Mouse (Mus musculus) MEL (cell line): Measurements from ENCODE around the gene Tor1aip2. TPM values are rescaled to one million over a fixed set of nuclear protein-coding genes. Genes with fewer than 3 reads are reported as not detected.

Experiments
- DNase-seq: peaks from one replicate; pipeline ENCODE4 v3.0.0; 2011; ENCODE audit warnings: low read depth, low spot score
- H3K27ac ChIP-seq: 2 replicates; pipeline ENCODE4 v1.5.1; 2012; ENCODE audit warnings: low read depth, mild to moderate bottlenecking, control low read depth, low read length, moderate library complexity; ENCODE audit not compliant: control insufficient read depth
- H3K27me3 ChIP-seq, 2 experiments: fragments of 150-350 bp in 1 of 2; sonication (generic) in 1 of 2; 2 replicates each; pipeline ENCODE4 v1.6.1; 2012; ENCODE audit warnings: low read length in 2 of 2, mild to moderate bottlenecking in 2 of 2, improper control_type of control experiment in 1 of 2, moderate library complexity in 1 of 2; ENCODE audit not compliant: insufficient read depth in 2 of 2, control insufficient read depth in 1 of 2
- H3K36me3 ChIP-seq, 2 experiments: 2 replicates each; pipeline ENCODE4 v1.6.1; 2012 to 2014; ENCODE audit warnings: low read length in 2 of 2, improper control_type of control experiment in 1 of 2, inconsistent platforms in 1 of 2, mild to moderate bottlenecking in 1 of 2; ENCODE audit not compliant: insufficient read depth in 2 of 2, control insufficient read depth in 1 of 2
- H3K4me1 ChIP-seq, 2 experiments: fragments of 150-350 bp in 1 of 2; sonication (generic) in 1 of 2; 2 replicates each; pipeline ENCODE4 v1.6.1; 2012; ENCODE audit warnings: low read length in 2 of 2, improper control_type of control experiment in 1 of 2, mild to moderate bottlenecking in 1 of 2; ENCODE audit not compliant: insufficient read depth in 2 of 2, control insufficient read depth in 1 of 2
- H3K4me3 ChIP-seq, 2 experiments: fragments of 150-350 bp in 1 of 2; sonication (generic) in 1 of 2; 2 replicates each; pipeline ENCODE4 v1.5.1; 2012; ENCODE audit warnings: low read depth in 2 of 2, low read length in 2 of 2, mild to moderate bottlenecking in 2 of 2, moderate library complexity in 2 of 2, control low read depth in 1 of 2, improper control_type of control experiment in 1 of 2; ENCODE audit not compliant: control insufficient read depth in 1 of 2, insufficient read depth in 1 of 2
- H3K79me2 ChIP-seq: 2 replicates; pipeline ENCODE4 v1.6.1; 2012; ENCODE audit warnings: mild to moderate bottlenecking, low read length, moderate library complexity; ENCODE audit not compliant: control insufficient read depth, poor library complexity, insufficient read depth
- H3K9ac ChIP-seq: 2 replicates; pipeline ENCODE4 v1.6.1; 2012; ENCODE audit warnings: low read depth, mild to moderate bottlenecking, control low read depth, low read length, moderate library complexity; ENCODE audit not compliant: control insufficient read depth, poor library complexity, severe bottlenecking
- H3K9me3 ChIP-seq: fragments of 150-350 bp; sonication (generic); replicated peaks from 2 replicates; pipeline ENCODE4 v1.6.1; 2012; ENCODE audit warnings: mild to moderate bottlenecking, low read length, improper control_type of control experiment, moderate library complexity; ENCODE audit not compliant: insufficient read depth
- BHLHE40 ChIP-seq: IDR thresholded peaks from 2 replicates; pipeline ENCODE4 v1.6.1; 2012; ENCODE audit warnings: low read depth, mild to moderate bottlenecking, inconsistent platforms, low read length, improper control_type of control experiment, borderline replicate concordance
- CHD1 ChIP-seq: IDR thresholded peaks from 2 replicates; pipeline ENCODE4 v1.6.1; 2012; ENCODE audit warnings: low read depth, mild to moderate bottlenecking, inconsistent platforms, low read length, improper control_type of control experiment
- CHD2 ChIP-seq: IDR thresholded peaks from 2 replicates; pipeline ENCODE4 v1.6.1; 2011; ENCODE audit warnings: low read length, improper control_type of control experiment
- E2F4 ChIP-seq: IDR thresholded peaks from 2 replicates; pipeline ENCODE4 v1.6.1; 2011; ENCODE audit warnings: low read depth, low read length, improper control_type of control experiment, borderline replicate concordance
- ELF1 ChIP-seq: IDR thresholded peaks from 2 replicates; pipeline ENCODE4 v1.6.1; 2014; ENCODE audit warnings: low read depth, mild to moderate bottlenecking, inconsistent platforms, low read length, improper control_type of control experiment, moderate library complexity
- EP300 ChIP-seq, 2 experiments: IDR thresholded peaks; 2 replicates each; pipeline ENCODE4 v1.6.1; 2011; ENCODE audit warnings: improper control_type of control experiment in 2 of 2, low read length in 2 of 2, low read depth in 1 of 2, mild to moderate bottlenecking in 1 of 2
- GABPA ChIP-seq: IDR thresholded peaks from 2 replicates; pipeline ENCODE4 v1.6.1; 2012; ENCODE audit warnings: low read depth, mild to moderate bottlenecking, inconsistent platforms, low read length, improper control_type of control experiment, moderate library complexity
- HCFC1 ChIP-seq: IDR thresholded peaks from 2 replicates; pipeline ENCODE4 v1.6.1; 2012; ENCODE audit warnings: low read depth, mild to moderate bottlenecking, inconsistent platforms, low read length, improper control_type of control experiment, moderate library complexity
- JUND ChIP-seq: IDR thresholded peaks from 2 replicates; pipeline ENCODE4 v1.6.1; 2011; ENCODE audit warnings: low read depth, mild to moderate bottlenecking, improper control_type of control experiment, low read length
- KAT2A ChIP-seq: conservative IDR thresholded peaks from 2 replicates; pipeline ENCODE4 v1.6.1; 2012; ENCODE audit warnings: low read depth, low read length, improper control_type of control experiment, inconsistent platforms
- MXI1 ChIP-seq: IDR thresholded peaks from 2 replicates; pipeline ENCODE4 v1.6.1; 2011; ENCODE audit warnings: mild to moderate bottlenecking, low read depth, low read length, improper control_type of control experiment
- MYB ChIP-seq: IDR thresholded peaks from 2 replicates; pipeline ENCODE4 v1.6.1; 2011; ENCODE audit warnings: mild to moderate bottlenecking, low read depth, low read length, improper control_type of control experiment
- MYC ChIP-seq: IDR thresholded peaks from 2 replicates; pipeline ENCODE4 v1.6.1; 2011; ENCODE audit warnings: low read depth, mild to moderate bottlenecking, low read length, improper control_type of control experiment, moderate library complexity
- NELFE ChIP-seq: IDR thresholded peaks from 2 replicates; pipeline ENCODE4 v1.6.1; 2011; ENCODE audit warnings: low read depth, low read length, improper control_type of control experiment
- POLR2A ChIP-seq, 2 experiments: IDR thresholded peaks; 2 replicates each; pipeline ENCODE4 v1.6.1; 2011 to 2012; ENCODE audit warnings: low read length in 2 of 2, mild to moderate bottlenecking in 2 of 2, control low read depth in 1 of 2, improper control_type of control experiment in 1 of 2, low read depth in 1 of 2, moderate library complexity in 1 of 2; ENCODE audit not compliant: control insufficient read depth in 1 of 2, insufficient read depth in 1 of 2, poor library complexity in 1 of 2
- RAD21 ChIP-seq: IDR thresholded peaks from 2 replicates; pipeline ENCODE4 v1.6.1; 2011; ENCODE audit warnings: mild to moderate bottlenecking, low read depth, low read length, improper control_type of control experiment
- SIN3A ChIP-seq: IDR thresholded peaks from 2 replicates; pipeline ENCODE4 v1.6.1; 2012; ENCODE audit warnings: low read length, improper control_type of control experiment, inconsistent platforms
- TAL1 ChIP-seq: IDR thresholded peaks from 2 replicates; pipeline ENCODE4 v1.6.1; 2012; ENCODE audit warnings: mild to moderate bottlenecking, inconsistent platforms, low read length, moderate library complexity, mixed read lengths
- TBP ChIP-seq: IDR thresholded peaks from 2 replicates; pipeline ENCODE4 v1.8.0; 2011; ENCODE audit warnings: low read depth, low read length, improper control_type of control experiment
- USF1 ChIP-seq: IDR thresholded peaks from 2 replicates; pipeline ENCODE4 v1.6.1; 2014; ENCODE audit warnings: low read depth, mild to moderate bottlenecking, inconsistent platforms, low read length, improper control_type of control experiment, moderate library complexity
- ZC3H11A ChIP-seq: IDR thresholded peaks from 2 replicates; pipeline ENCODE4 v1.6.1; 2012; ENCODE audit warnings: low read depth, mild to moderate bottlenecking, inconsistent platforms, low read length, improper control_type of control experiment
- ZMIZ1 ChIP-seq: IDR thresholded peaks from 2 replicates; pipeline ENCODE4 v1.6.1; 2012; ENCODE audit warnings: low read depth, mild to moderate bottlenecking, inconsistent platforms, low read length, improper control_type of control experiment, moderate library complexity
- ZNF384 ChIP-seq: IDR thresholded peaks from 2 replicates; pipeline ENCODE4 v1.6.1; 2012; ENCODE audit warnings: low read depth, mild to moderate bottlenecking, inconsistent platforms, low read length, improper control_type of control experiment
- polyA plus RNA-seq, 2 experiments: library from polyadenylated mRNA; stranded (reverse) in 1 of 2; unstranded in 1 of 2; fragments of >175 nt in 1 of 2; fragments of >200 nt in 1 of 2; gene quantifications; 2 replicates each; pipeline versions ENCODE4 v1.2.1 to v1.2.4; 2012; ENCODE audit warnings: low replicate concordance in 2 of 2, low read depth in 1 of 2; ENCODE audit not compliant: insufficient read length in 2 of 2, insufficient read depth in 1 of 2, missing spikeins in 1 of 2
- total RNA-seq: library from RNA; depleted of rRNA; stranded (reverse); fragments of 300-350 nt; gene quantifications from 2 replicates; pipeline ENCODE4 v1.2.3, GENCODE M21; 2012

Gene Tor1aip2
- total and polyA plus RNA-seq, 3 experiments, result 47.1 to 48.1 TPM; not detected in 1

- H3K9me3 ChIP-seq, result no peaks in the 10 kb centered on the region
- H3K27ac ChIP-seq, result no peak overlapping the region
- DNase-seq, result no peak
- no peak for TF ChIP-seq MYC
- no peak for TF ChIP-seq KAT2A
- no peak for TF ChIP-seq POLR2A (IDR thresholded peaks at IDR 0.05; ENCODE audit: control insufficient read depth in 1 of 2, insufficient read depth in 1 of 2, low read depth in 1 of 2, low read length in 2 of 2, poor library complexity in 1 of 2)
- no peak for TF ChIP-seq ZC3H11A
- no peak for TF ChIP-seq RAD21
- TF ChIP-seq JUND, result no peak
- TF ChIP-seq TBP, result no peak
- TF ChIP-seq BHLHE40, result no peak
- TF ChIP-seq E2F4, result no peak
- no peak for TF ChIP-seq ZNF384
- TF ChIP-seq ZMIZ1, result no peak
- TF ChIP-seq CHD2, result no peak
- H3K4me3 ChIP-seq, result no peak overlapping the region
- no peaks in the 10 kb centered on the region for H3K27me3 ChIP-seq
- H3K4me1 ChIP-seq, result peaks cover 0 to 8% of the 10 kb centered on the region in 2 experiments; a peak in 2 of 4 replicates
- peaks cover 0 to 2% of the 10 kb centered on the region in 2 experiments; a peak in 2 of 4 replicates for H3K36me3 ChIP-seq
- H3K79me2 ChIP-seq, result no peaks in the 10 kb centered on the region
- H3K9ac ChIP-seq, result no peak overlapping the region
Observed at GRCm38 (mm10) chr1:156074575-156074974, 39.4 kb downstream of the Tor1aip2 start.

- TF ChIP-seq NELFE, result no peak
- TF ChIP-seq HCFC1, result no peak
- no peak for TF ChIP-seq SIN3A
- TF ChIP-seq BHLHE40, result no peak
- no peaks in the 10 kb centered on the region for H3K79me2 ChIP-seq
- H3K27ac ChIP-seq, result no peak overlapping the region
- no peak overlapping the region for H3K9ac ChIP-seq
- peak; percentile 51 for DNase-seq
- H3K9me3 ChIP-seq, result no peaks in the 10 kb centered on the region
- no peaks in the 10 kb centered on the region for H3K36me3 ChIP-seq
- no peaks in the 10 kb centered on the region for H3K27me3 ChIP-seq
- H3K4me1 ChIP-seq, result peaks cover 0 to 5% of the 10 kb centered on the region in 2 experiments; a peak in 1 of 4 replicates
- no peak overlapping the region for H3K4me3 ChIP-seq
Observed at GRCm38 (mm10) chr1:156076474-156076873, 41.3 kb downstream of the Tor1aip2 start.

GRCm38 (mm10) chr1:156077655-156078054, 42.5 kb downstream of the Tor1aip2 start:
- no peak overlapping the region for H3K27ac ChIP-seq
- no peak for DNase-seq
- no peak overlapping the region for H3K9ac ChIP-seq
- H3K27me3 ChIP-seq, result no peaks in the 10 kb centered on the region
- TF ChIP-seq GABPA (no peak), ELF1 (no peak), CHD1 (no peak), MXI1 (no peak), JUND (no peak), CHD2 (no peak), TBP (no peak), MYC (no peak), EP300 (IDR thresholded peaks at IDR 0.05; ENCODE audit: low read depth in 1 of 2, low read length in 2 of 2) (no peak), TAL1 (no peak), USF1 (no peak), ZMIZ1 (no peak), MYB (no peak)
- no peak overlapping the region for H3K4me3 ChIP-seq
- H3K4me1 ChIP-seq, result peaks cover 0 to 5% of the 10 kb centered on the region in 2 experiments; a peak in 1 of 4 replicates
- no peaks in the 10 kb centered on the region for H3K9me3 ChIP-seq
- no peaks in the 10 kb centered on the region for H3K79me2 ChIP-seq
- no peaks in the 10 kb centered on the region for H3K36me3 ChIP-seq
